Mouse (Mus musculus): Measurements from ENCODE around the gene Ric8a. TPM values are rescaled to one million over a fixed set of nuclear protein-coding genes. Genes with fewer than 3 reads are reported as not detected.

Gene Ric8a
- polyA plus RNA-seq, 1 experiment = 23.3 TPM

- Histone ChIP-seq H3K9ac (ENCODE audit: low read depth, poor library complexity, severe bottlenecking) (no peak overlapping the region), H3K27me3 (ENCODE audit: control insufficient read depth, insufficient read depth, low read length, poor library complexity, severe bottlenecking) (no peaks in the 10 kb centered on the region)
- TF ChIP-seq POLR2A (IDR thresholded peaks at IDR 0.05; ENCODE audit: insufficient read depth, low read length) (no peak), CTCF (IDR thresholded peaks at IDR 0.05; ENCODE audit: low read depth, low read length) (no peak), EP300 (IDR thresholded peaks at IDR 0.05; ENCODE audit: insufficient read depth, low read depth, low read length) (no peak)
Observed at GRCm38 (mm10) chr7:140877364-140877763, 20.6 kb downstream of the Ric8a start.

DNA sequence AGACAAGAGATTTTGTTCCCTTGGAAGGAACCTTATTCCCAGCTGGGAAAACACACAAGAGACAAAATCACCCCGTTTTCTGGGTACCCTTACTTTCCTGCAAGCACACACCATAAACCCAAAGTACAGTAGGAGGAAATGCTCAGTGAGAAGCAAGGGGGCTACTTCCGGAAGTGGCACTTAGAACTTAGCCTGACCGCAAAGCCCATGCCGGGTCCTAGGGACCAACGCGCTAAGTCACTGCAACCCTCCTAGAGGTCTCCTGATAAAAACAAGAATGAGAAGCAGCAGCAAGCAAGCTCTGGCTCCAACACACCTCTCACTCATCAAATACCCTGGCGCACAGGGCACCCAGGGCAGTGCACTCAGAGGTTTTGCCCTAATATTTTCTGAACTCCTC is 22.6 kb downstream of the Ric8a start:
- Histone ChIP-seq H3K9ac (ENCODE audit: low read depth, poor library complexity, severe bottlenecking) (no peak overlapping the region), H3K4me1 (ENCODE audit: control insufficient read depth, insufficient read depth, low read length) (no peaks in the 10 kb centered on the region), H3K4me3 (ENCODE audit: low read depth, low read length) (no peak overlapping the region), H3K27ac (ENCODE audit: insufficient read depth, low read length) (no peak overlapping the region), H3K9me3 (replicated peaks; ENCODE audit: control insufficient read depth, insufficient read depth, low read length, poor library complexity, severe bottlenecking) (no peaks in the 10 kb centered on the region), H3K27me3 (ENCODE audit: control insufficient read depth, insufficient read depth, low read length, poor library complexity, severe bottlenecking) (no peaks in the 10 kb centered on the region), H3K36me3 (ENCODE audit: control insufficient read depth, insufficient read depth, low read length, poor library complexity, severe bottlenecking) (no peaks in the 10 kb centered on the region)
- no peak for TF ChIP-seq CTCF (IDR thresholded peaks at IDR 0.05; ENCODE audit: low read depth, low read length)
- no peak for TF ChIP-seq EP300 (IDR thresholded peaks at IDR 0.05; ENCODE audit: insufficient read depth, low read depth, low read length)
- TF ChIP-seq POLR2A (IDR thresholded peaks at IDR 0.05; ENCODE audit: insufficient read depth, low read length) = no peak

More at GRCm38 (mm10) chr7:140877364-140877763, 20.6 kb downstream of the Ric8a start:
- H3K4me1 ChIP-seq (ENCODE audit: control insufficient read depth, insufficient read depth, low read length) = no peaks in the 10 kb centered on the region
- no peak overlapping the region for H3K4me3 ChIP-seq (ENCODE audit: low read depth, low read length)
- H3K36me3 ChIP-seq (ENCODE audit: control insufficient read depth, insufficient read depth, low read length, poor library complexity, severe bottlenecking) = no peaks in the 10 kb centered on the region; the same call in 1 of the 2 replicates
- H3K9me3 ChIP-seq (replicated peaks; ENCODE audit: control insufficient read depth, insufficient read depth, low read length, poor library complexity, severe bottlenecking) = no peaks in the 10 kb centered on the region
- no peak overlapping the region for H3K27ac ChIP-seq (ENCODE audit: insufficient read depth, low read length)

DNA sequence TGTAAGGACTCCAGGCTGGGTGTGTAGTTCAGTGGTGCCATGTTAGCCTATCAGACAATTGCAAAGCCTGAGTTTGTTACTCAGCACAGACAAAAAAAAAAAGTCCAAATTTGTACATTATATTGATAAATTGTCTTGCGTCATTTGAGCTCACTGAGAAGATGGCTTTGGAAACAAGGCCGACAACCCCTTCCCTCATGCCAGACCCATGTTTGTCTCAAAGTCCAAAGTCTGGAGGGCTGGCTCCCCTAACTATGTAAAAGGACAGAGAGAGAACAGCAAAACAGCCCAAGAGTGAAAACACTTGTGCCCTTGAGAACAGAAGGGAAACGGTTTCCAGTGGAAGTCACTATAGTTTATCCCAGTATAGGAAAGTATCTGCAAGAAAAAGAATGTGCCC is 23.7 kb downstream of the Ric8a start:
- no peak overlapping the region for H3K27ac ChIP-seq (ENCODE audit: insufficient read depth, low read length)
- H3K36me3 ChIP-seq (ENCODE audit: control insufficient read depth, insufficient read depth, low read length, poor library complexity, severe bottlenecking) = no peaks in the 10 kb centered on the region; the same call in 1 of the 2 replicates
- no peaks in the 10 kb centered on the region for H3K9me3 ChIP-seq (replicated peaks; ENCODE audit: control insufficient read depth, insufficient read depth, low read length, poor library complexity, severe bottlenecking)
- no peak overlapping the region for H3K4me3 ChIP-seq (ENCODE audit: low read depth, low read length)
- H3K4me1 ChIP-seq (ENCODE audit: control insufficient read depth, insufficient read depth, low read length) = no peaks in the 10 kb centered on the region
- H3K9ac ChIP-seq (ENCODE audit: low read depth, poor library complexity, severe bottlenecking) = no peak overlapping the region
- H3K27me3 ChIP-seq (ENCODE audit: control insufficient read depth, insufficient read depth, low read length, poor library complexity, severe bottlenecking) = no peaks in the 10 kb centered on the region
- TF ChIP-seq POLR2A (IDR thresholded peaks at IDR 0.05; ENCODE audit: insufficient read depth, low read length) = no peak
- no peak for TF ChIP-seq EP300 (IDR thresholded peaks at IDR 0.05; ENCODE audit: insufficient read depth, low read depth, low read length)
- no peak for TF ChIP-seq CTCF (IDR thresholded peaks at IDR 0.05; ENCODE audit: low read depth, low read length)

- peak overlapping the region; percentile 59 for H3K9ac ChIP-seq (ENCODE audit: low read depth, poor library complexity, severe bottlenecking)
- peaks cover 2% of the 10 kb centered on the region for H3K36me3 ChIP-seq (ENCODE audit: control insufficient read depth, insufficient read depth, low read length, poor library complexity, severe bottlenecking)
- H3K27ac ChIP-seq (ENCODE audit: insufficient read depth, low read length) = no peak overlapping the region
- H3K4me3 ChIP-seq (ENCODE audit: low read depth, low read length) = peak overlapping the region; percentile 47
- no peak for TF ChIP-seq POLR2A (IDR thresholded peaks at IDR 0.05; ENCODE audit: insufficient read depth, low read length)
- TF ChIP-seq EP300 (IDR thresholded peaks at IDR 0.05; ENCODE audit: insufficient read depth, low read depth, low read length) = peak; percentile 81
- no peak for TF ChIP-seq CTCF (IDR thresholded peaks at IDR 0.05; ENCODE audit: low read depth, low read length)
- no peaks in the 10 kb centered on the region for H3K4me1 ChIP-seq (ENCODE audit: control insufficient read depth, insufficient read depth, low read length)
- no peaks in the 10 kb centered on the region for H3K27me3 ChIP-seq (ENCODE audit: control insufficient read depth, insufficient read depth, low read length, poor library complexity, severe bottlenecking)
- no peaks in the 10 kb centered on the region for H3K9me3 ChIP-seq (replicated peaks; ENCODE audit: control insufficient read depth, insufficient read depth, low read length, poor library complexity, severe bottlenecking)
Observed at GRCm38 (mm10) chr7:140880865-140881515, 24.2 kb downstream of the Ric8a start.

DNA sequence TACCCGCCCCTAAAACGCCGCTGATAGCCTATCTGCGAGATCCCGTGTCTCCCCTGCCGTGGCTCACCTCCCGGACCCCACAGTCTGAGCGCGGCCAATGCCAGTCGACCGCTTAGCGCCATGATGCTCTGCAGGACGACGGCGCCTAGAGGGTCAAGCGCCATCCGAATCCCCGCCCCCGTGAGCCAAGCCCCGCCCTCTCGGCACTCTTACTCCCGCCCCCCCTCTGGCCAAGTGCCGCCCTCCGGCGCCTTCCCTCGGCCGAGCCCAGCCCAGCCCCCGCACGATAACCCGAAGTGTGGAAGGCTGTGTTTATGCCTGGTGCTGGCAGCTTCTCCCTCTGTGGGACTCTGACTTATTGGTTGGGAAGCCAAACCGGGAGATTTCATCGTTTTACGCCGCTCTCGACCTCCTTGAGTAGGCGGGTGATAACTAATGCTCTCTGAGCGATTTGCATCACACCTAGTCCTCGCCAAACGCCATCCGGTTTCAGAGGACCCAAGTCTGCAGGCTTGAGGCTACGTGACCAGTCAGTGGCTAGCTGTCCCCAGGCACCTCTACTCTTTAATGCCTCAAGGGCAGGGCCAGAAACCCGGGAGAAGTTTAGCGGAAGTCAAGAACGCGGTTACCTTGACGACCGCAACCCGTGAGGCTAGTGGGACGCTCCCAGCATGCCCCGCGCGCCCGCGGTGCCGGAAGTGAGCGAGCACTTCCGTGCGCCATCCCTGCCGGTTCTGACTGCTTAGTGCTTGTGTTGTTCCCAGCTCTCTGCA is 25.1 kb downstream of the Ric8a start, which contains the start of the genes Psmd13 and Sirt3:
Gene Psmd13 (plus strand): TSS at position 273 of the 773 bp plus-strand sequence.
Gene Sirt3 (minus strand): TSS at position 614 of the 773 bp plus-strand sequence.
- Histone ChIP-seq H3K4me1 (ENCODE audit: control insufficient read depth, insufficient read depth, low read length) (no peaks in the 10 kb centered on the region), H3K9ac (ENCODE audit: low read depth, poor library complexity, severe bottlenecking) (peak within 1 kb of the TSS; percentile 59), H3K27ac (ENCODE audit: insufficient read depth, low read length) (peak within 1 kb of the TSS; percentile 7; the same call in 1 of the 2 replicates), H3K9me3 (replicated peaks; ENCODE audit: control insufficient read depth, insufficient read depth, low read length, poor library complexity, severe bottlenecking) (no peaks in the 10 kb centered on the region), H3K4me3 (ENCODE audit: low read depth, low read length) (peak within 1 kb of the TSS; percentile 96), H3K27me3 (ENCODE audit: control insufficient read depth, insufficient read depth, low read length, poor library complexity, severe bottlenecking) (no peaks in the 10 kb centered on the region), H3K36me3 (ENCODE audit: control insufficient read depth, insufficient read depth, low read length, poor library complexity, severe bottlenecking) (peaks cover 7% of the 10 kb centered on the region)
- TF ChIP-seq CTCF (IDR thresholded peaks at IDR 0.05; ENCODE audit: low read depth, low read length) (no peak), EP300 (IDR thresholded peaks at IDR 0.05; ENCODE audit: insufficient read depth, low read depth, low read length) (0 out of 2 replicates have a peak, but pooled peaks have one; percentile 5), POLR2A (IDR thresholded peaks at IDR 0.05; ENCODE audit: insufficient read depth, low read length) (peak; percentile 39)
